Mouse (Mus musculus) left cerebral cortex, postnatal 25 days (tissue): ENCODE data around the gene Syne3. TPM values are rescaled to one million over a fixed set of nuclear protein-coding genes. Genes with fewer than 3 reads are reported as not detected.

Experiments
- DNase-seq, 2 experiments: peaks; one replicate each; pipeline ENCODE4 v3.0.0; 2022; ENCODE audit warnings: low spot score in 2 of 2, mixed read lengths in 1 of 2
- intact Hi-C: fragments of 180-260 bp; cut with DNase I; formaldehyde crosslinking; loops from one replicate; pipeline ENCODE4 v1.15.1; 2025
- total RNA-seq, 2 experiments: library from RNA; stranded (reverse); gene quantifications; 2 replicates each; pipeline ENCODE4 v1.2.3; 2021

Gene Syne3
- 1 to 10 TPM in 1 of 2 experiments, under 1 TPM in 1; 0.98 to 1.3 TPM for total RNA-seq

GRCm38 (mm10) chr12:105009370-105010212 lies at the start of gene Syne3:
TSS of gene Syne3 (minus strand) at chr12:105009809.
- peak; percentile 43 to 66 for DNase-seq
- intact Hi-C loops: loop anchor here (5.0 kb wide), 1 partner anchor 47 kb away; no protein-coding TSS in a partner anchor

DNA sequence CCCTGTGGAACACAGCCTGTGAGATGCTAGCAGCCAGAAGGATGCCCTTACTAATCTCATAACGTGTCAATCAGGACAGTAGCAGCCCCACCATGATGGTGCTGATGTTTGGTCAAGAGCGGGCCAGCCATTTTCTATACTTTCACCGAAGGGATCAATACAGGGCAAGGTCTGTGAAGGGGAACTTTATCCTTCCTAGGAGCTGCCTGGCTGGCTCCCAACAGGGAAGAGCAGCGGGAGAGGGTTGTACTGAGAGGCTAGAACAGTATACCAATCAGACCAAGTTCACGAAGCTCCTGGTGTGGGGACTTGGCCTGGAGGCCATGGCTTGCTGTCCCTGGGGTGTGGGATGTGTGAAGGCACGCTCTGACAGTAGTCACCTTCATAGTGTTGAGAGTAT lies 45.7 kb upstream of the Syne3 start:
- intact Hi-C loops: no loop called here
- DNase-seq: no peak

DNA sequence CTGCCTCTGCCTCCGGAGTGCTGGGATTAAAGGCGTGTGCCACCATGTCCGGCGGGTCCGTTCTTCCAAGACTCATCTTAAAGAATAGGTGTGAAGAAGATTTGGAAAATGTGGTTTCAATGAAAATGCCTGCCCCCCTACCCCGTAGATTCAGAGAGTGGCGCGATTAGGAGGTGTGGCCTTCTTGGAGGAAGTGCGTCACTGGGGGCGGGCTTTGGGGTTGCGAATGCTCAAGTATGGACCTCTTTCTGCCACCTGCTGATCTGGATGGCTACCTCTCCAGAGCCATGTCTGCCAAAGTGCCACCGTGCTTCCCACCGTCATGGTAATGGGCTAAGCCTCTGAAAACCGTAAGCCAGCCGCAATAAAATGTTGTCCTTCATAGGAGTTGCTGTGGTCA lies 44.4 kb upstream of the Syne3 start:
- intact Hi-C loops: loop anchor here (5.0 kb wide), 2 partner anchors 48 to 428 kb away; no protein-coding TSS in a partner anchor
- DNase-seq: no peak

DNA sequence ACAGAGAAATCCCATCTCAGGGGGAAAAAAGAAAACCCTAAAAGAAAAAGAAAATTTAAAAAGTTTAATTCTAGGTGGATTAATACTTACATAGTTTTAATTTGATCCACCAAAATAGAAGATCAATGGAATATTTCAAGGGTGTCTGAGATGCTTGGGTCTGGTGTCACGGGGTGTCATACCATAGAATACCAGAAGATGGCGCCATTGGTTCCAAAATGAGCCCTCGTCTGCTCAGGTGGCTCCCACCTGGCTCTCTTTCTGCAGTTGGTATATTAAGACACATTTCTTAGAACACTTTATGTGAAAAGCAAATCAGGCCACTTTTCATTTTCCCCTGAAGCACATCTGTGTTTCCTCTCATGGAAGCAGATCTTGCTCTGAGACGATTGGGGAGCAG lies 41.3 kb upstream of the Syne3 start:
- intact Hi-C loops: loop anchor here (1.0 to 5.0 kb wide), 3 partner anchors 51 to 431 kb away; no protein-coding TSS in a partner anchor
- DNase-seq: peak; percentile 63 to 68

GRCm38 (mm10) chr12:105049813-105050212 lies 40.2 kb upstream of the Syne3 start:
- DNase-seq: no peak
- intact Hi-C loops: loop anchor here (5.0 kb wide), 2 partner anchors 52 to 432 kb away; no protein-coding TSS in a partner anchor

- intact Hi-C loops: no loop called here
- no peak for DNase-seq
Measured at GRCm38 (mm10) chr12:105048301-105048863, 38.8 kb upstream of the Syne3 start.

GRCm38 (mm10) chr12:105044775-105045174 lies 35.2 kb upstream of the Syne3 start:
- intact Hi-C loops: no loop called here
- DNase-seq: no peak

DNA sequence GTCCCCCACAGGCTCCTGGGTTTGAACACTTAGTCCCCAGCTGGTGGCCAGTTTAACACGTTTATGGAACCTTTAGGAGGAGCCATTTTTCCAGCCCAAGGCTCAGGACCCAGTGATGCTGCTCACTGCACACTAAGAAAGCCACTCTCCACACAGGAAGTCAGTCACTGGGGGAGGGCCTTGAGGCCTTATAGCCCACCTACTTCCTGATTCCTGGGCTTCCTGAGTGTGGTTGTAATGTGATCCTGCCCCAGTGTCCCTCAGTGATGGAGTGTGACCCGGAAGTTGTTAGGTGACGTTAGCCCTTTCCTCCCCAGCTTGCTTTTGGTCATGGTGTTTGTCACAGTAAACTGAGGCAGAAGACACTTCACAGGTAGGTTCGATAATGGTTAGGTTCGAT lies 33.5 kb upstream of the Syne3 start:
- intact Hi-C loops: no loop called here
- no peak for DNase-seq

- no peak for DNase-seq
- intact Hi-C loops: no loop called here
Measured at GRCm38 (mm10) chr12:105040950-105041349, 31.3 kb upstream of the Syne3 start.

DNA sequence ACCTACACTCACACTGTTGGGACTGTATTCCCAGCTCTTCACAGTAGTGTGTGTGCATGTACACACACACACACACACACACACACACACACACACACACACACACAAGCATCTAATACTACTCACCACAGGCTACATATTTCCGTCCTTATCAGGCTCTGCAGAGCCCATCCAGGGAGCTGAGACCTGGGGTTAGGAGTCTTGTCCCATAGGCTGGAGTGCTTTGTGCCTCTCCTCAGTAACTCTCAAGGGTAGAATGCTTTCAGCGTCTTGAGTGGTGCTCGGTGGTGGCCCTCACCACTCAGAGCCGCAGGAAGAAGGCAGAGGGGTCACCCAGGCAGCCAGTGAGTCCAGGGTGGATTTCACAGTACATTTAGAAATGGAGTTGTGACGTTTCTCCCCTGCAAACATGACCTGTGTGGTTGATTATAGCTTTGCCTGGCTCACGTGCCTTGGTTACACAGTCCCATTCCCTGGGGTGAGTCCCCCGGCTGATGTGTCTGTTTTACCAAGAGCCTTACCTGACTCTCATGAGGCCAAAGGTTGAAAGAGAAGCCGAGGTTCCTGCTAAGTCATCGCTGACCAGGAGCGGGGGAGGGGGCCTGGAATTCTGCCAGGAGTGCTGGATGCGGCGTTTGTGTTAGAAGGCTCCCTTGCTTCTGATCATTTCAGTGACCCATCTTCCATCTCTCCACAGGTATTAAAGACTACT lies 30.1 kb upstream of the Syne3 start:
- no peak for DNase-seq
- intact Hi-C loops: no loop called here

- intact Hi-C loops: no loop called here
- DNase-seq: no peak
Measured at GRCm38 (mm10) chr12:105038918-105039317, 29.3 kb upstream of the Syne3 start.

- no peak for DNase-seq
- intact Hi-C loops: no loop called here
Measured at GRCm38 (mm10) chr12:105038211-105038610, 28.6 kb upstream of the Syne3 start.

GRCm38 (mm10) chr12:105034130-105034769 lies 24.6 kb upstream of the Syne3 start:
- intact Hi-C loops: no loop called here
- no peak for DNase-seq

GRCm38 (mm10) chr12:105032832-105033775 lies 23.5 kb upstream of the Syne3 start:
- intact Hi-C loops: no loop called here
- no peak for DNase-seq

DNA sequence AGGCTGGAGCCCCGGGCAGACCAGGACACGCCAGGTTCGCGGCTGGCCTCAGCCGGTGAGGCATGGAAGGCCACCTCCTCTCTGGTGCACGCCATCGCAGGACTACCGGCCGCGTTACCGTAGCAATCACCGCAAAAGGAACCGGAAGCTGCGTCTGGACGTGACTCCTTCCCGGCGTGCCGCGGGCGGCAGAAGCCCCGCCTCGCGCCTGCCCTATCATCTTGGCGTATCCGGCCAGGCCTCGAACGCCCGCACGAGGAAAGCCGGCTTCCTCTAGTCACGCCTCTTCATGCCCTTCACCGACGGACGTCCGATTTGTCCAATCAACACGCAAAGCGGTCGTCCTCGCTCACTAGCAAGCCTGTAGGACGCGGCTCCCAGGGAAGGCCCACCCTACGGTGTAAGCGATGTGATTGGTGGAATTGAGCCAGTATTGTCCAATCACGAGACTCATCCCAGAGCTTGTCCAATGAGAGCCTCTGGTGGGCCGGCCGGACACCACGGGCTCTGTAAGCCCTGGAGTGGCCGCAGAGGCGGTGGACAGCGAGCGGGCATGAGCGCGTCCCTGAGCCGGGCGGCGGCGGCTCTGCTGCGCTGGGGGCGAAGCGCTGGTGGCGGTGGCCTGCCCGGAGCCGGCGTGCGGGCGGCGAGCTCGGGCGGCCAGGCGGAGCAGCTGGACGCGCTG lies 22.7 kb upstream of the Syne3 start, which contains the start of gene Glrx5:
Glrx5 (plus strand) TSS at position 542 of the 685 bp plus-strand sequence.
- DNase-seq: peak; percentile 100
- intact Hi-C loops: no loop called here

DNA sequence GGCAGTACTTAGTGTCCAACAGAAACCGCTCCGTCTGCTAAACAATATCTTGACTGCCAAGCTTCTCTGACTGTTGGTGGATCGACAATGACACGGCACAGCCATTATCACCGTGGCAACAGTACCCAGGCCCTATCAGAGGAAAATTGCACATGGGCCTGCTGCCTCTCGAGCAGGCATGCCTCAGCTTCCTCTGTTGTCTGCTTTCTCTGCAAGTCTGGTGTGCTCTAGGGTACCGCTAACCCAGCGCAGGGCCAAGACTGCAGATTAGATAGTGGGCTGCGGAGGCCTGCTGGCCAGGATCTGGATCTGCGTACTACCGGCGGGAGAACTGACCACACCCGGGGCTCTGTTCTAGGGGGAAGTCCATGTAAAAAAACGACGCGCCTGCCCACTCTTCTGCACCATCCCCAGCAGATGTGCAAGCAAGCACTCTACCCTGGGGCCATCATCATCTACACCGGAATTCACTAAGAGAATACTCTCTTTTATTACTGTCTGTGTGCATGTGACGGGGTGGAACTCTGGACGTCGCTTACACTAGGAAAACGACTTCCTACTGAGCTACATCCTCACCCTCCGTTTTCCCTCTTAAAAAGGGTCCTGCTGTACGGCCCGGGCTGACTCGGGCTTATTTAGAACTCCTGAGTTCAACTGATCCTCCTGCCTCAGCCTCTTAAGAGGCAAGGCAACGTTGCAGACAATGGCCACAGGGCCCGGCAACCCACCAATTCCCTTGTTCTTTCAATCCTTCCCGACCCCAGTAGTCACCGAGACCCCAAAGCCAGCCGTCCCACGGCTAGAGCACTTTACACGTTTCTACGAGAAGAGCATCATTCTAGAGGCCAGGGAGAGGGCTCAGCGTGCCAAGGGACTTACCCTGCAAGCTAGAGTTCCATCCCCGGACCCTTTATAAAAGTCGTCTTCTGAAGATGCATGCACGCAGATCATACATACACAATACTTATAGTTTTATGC lies 21.8 kb upstream of the Syne3 start:
- DNase-seq: no peak
- intact Hi-C loops: no loop called here

GRCm38 (mm10) chr12:105029890-105030289 lies 20.3 kb upstream of the Syne3 start:
- DNase-seq: no peak
- intact Hi-C loops: loop anchor here (5.0 to 10.0 kb wide), 2 partner anchors 185 to 278 kb away; partner anchors contain the start of gene Dicer1
